ENCODE assay signal across 8 mouse cellular contexts in the genomic region with DNA sequence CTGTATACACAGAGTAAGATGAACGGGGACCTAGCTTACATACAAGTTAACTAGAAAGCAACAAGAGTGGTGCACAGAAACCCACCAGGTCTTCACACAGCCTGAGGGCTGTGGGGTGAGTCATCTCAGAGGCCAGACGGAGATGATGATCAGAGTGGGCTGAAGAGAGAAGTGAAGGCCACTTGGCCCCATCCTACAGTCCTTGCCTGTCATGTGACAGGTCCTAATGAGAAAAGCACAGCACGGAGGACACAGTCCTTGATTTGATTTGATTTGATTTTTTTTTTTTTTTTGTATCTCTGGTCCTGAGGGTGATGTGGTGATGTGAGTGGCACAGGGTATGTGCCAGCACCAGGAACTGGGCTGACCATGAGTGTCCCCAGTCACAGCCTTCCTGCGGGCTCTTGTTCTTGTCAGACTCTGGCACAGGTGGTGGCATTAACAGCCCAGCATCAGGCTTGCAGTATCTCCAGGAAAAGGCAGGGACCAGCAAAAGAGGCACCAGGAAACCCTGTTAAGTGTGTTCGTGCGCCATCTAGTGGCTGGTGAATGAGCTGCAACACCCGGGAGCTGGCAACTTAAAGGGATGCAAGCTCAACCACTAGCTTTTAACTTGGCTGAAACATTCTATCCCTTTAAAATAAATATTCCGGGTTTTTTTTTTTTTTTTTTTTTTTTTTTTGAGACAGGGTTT. TPM values are rescaled to one million over a fixed set of nuclear protein-coding genes. Genes with fewer than 3 reads are reported as not detected.
A peak's percentile ranks its signal among the peaks of the same experiment; 100 is the strongest.
DNase-seq lines count a peak whose midpoint lies in the region; ATAC-seq lines count a peak whose summit lies in the region.

No protein-coding gene starts in this region.

- H3K9ac ChIP-seq in embryonic facial prominence, embryonic 14.5 days (ENCODE audit: low read depth, low read length) = no peak overlapping the region

- no peak overlapping the region for H3K27ac ChIP-seq in embryonic facial prominence, embryonic 14.5 days (replicated peaks; ENCODE audit: low read depth, low read length)
- no peak overlapping the region for H3K27ac ChIP-seq in heart, embryonic 10.5 days

- H3K4me1 ChIP-seq in embryonic facial prominence, embryonic 14.5 days (ENCODE audit: control insufficient read depth, insufficient read depth, low read length) = no peaks in the 10 kb centered on the region
- peaks cover 20% of the 10 kb centered on the region for H3K4me1 ChIP-seq in heart, embryonic 10.5 days

- H3K9me3 ChIP-seq in embryonic facial prominence, embryonic 14.5 days (ENCODE audit: control insufficient read depth, low read length) = no peaks in the 10 kb centered on the region
- no peaks in the 10 kb centered on the region for H3K9me3 ChIP-seq in heart, embryonic 10.5 days

- no peak overlapping the region for H3K4me3 ChIP-seq in embryonic facial prominence, embryonic 14.5 days (ENCODE audit: low read depth, low read length)
- H3K4me3 ChIP-seq in heart, embryonic 10.5 days = no peak overlapping the region

- WGBS in embryonic facial prominence, embryonic 14.5 days = 37% methylated on average over 8 of the region's 8 CpGs
- WGBS in heart, embryonic 10.5 days = 40% methylated on average over 8 of the region's 8 CpGs

- H3K27me3 ChIP-seq in embryonic facial prominence, embryonic 14.5 days (replicated peaks; ENCODE audit: control insufficient read depth, insufficient read depth, low read length) = no peaks in the 10 kb centered on the region
- no peaks in the 10 kb centered on the region for H3K27me3 ChIP-seq in heart, embryonic 10.5 days (ENCODE audit: insufficient read depth, poor library complexity, severe bottlenecking)

- peak; percentile 82 to 89 for DNase-seq in CD8-positive naive resting alpha-beta T cell, adult 2 months (ENCODE audit: low read depth in 2 of 2, low spot score in 2 of 2)
- peak; percentile 78 to 86 for DNase-seq in adrenal gland, postnatal 4 days (ENCODE audit: low spot score in 2 of 2)
- DNase-seq in embryonic facial prominence, embryonic 14.5 days (ENCODE audit: low spot score) = peak; percentile 89
- peak; percentile 92 for DNase-seq in heart, embryonic 10.5 days (ENCODE audit: low spot score)
- peak; percentile 94 to 96 for DNase-seq in kidney, postnatal 36 days
- DNase-seq in lung, adult 18-20 months = peak; percentile 92 to 93
- DNase-seq in ovary, postnatal 14 days (ENCODE audit: low spot score) = peak; percentile 92
- DNase-seq in thymus, postnatal 10 days (ENCODE audit: low spot score in 2 of 2) = peak; percentile 77 to 85

- H3K4me2 ChIP-seq in embryonic facial prominence, embryonic 14.5 days (ENCODE audit: low read depth, low read length) = no peak overlapping the region

- peaks cover 69% of the 10 kb centered on the region for H3K36me3 ChIP-seq in embryonic facial prominence, embryonic 14.5 days (ENCODE audit: control insufficient read depth, insufficient read depth, low read length)
- H3K36me3 ChIP-seq in heart, embryonic 10.5 days = peaks cover 74% of the 10 kb centered on the region

- ATAC-seq in embryonic facial prominence, embryonic 14.5 days (ENCODE audit: low read depth) = peak; percentile 55; the same call in 1 of the 2 replicates

RNA-seq across cellular contexts. Expression of a gene that starts 11.8 kb away (rescaled TPM):
- 100 to 1,000 TPM; 271 to 275 TPM for total RNA-seq in adrenal gland, postnatal 4 days (2021)
- 234 and 271 TPM in 2 replicates for polyA plus RNA-seq in embryonic facial prominence, embryonic 14.5 days (2014; fragmentation: Nextera tagmentation; extraction: Ambion mirVana)
- polyA plus RNA-seq in heart, embryonic 10.5 days (2016; fragmentation: Nextera tagmentation; extraction: Ambion mirVana) = 311 and 315 TPM in 2 replicates

RNA-seq across cellular contexts. Expression of a gene that starts 39.5 kb away (rescaled TPM):
- 1 to 10 TPM; 4.9 to 5.2 TPM for total RNA-seq in adrenal gland, postnatal 4 days (2021)
- polyA plus RNA-seq in embryonic facial prominence, embryonic 14.5 days (2014; fragmentation: Nextera tagmentation; extraction: Ambion mirVana) = 4.5 and 5.3 TPM in 2 replicates
- polyA plus RNA-seq in heart, embryonic 10.5 days (2016; fragmentation: Nextera tagmentation; extraction: Ambion mirVana) = 1.7 and 2.8 TPM in 2 replicates

RNA-seq across cellular contexts. Expression of a gene that starts 53.6 kb away (rescaled TPM):
- total RNA-seq in adrenal gland, postnatal 4 days (2021) = 100 to 1,000 TPM; 214 to 215 TPM
- polyA plus RNA-seq in embryonic facial prominence, embryonic 14.5 days (2014; fragmentation: Nextera tagmentation; extraction: Ambion mirVana) = 155 and 194 TPM in 2 replicates
- 204 and 225 TPM in 2 replicates for polyA plus RNA-seq in heart, embryonic 10.5 days (2016; fragmentation: Nextera tagmentation; extraction: Ambion mirVana)
